Mouse (Mus musculus): ENCODE data around the gene Asb1. TPM values are rescaled to one million over a fixed set of nuclear protein-coding genes. Genes with fewer than 3 reads are reported as not detected.

The Asb1 gene
- polyA plus RNA-seq, 1 experiment from 2014 or later = 4.7 TPM

DNA sequence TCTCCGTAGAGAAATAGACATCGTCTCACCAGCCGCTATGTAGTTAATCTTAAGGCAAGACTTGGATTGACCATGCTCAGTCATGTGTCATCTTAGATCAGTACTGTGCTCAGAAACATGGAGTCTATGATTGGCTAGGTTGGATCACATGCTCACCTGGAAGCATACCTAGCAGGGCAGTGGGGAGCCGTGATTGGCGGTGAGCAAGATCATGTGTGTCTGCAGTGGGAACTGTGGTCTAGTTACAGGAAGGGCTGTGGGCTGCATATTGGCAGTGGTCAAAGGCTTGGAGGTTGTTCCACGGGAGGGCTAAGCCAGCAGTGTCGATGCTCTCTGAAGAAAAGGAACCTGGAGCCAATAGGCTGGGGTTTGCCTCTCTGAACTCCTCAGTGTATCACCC, 66.4 kb downstream of the Asb1 start:
- no peak overlapping the region for H3K4me2 ChIP-seq (replicated peaks)
- H3K9ac ChIP-seq = no peak overlapping the region
- no peak for ATAC-seq (ENCODE audit: insufficient number of reproducible peaks, low FRiP score, low TSS enrichment, low read depth)
- no peaks in the 10 kb centered on the region for H3K27me3 ChIP-seq
- WGBS = 87% methylated on average over 7 of the region's 7 CpGs
- H3K27ac ChIP-seq (replicated peaks) = no peak overlapping the region
- no peaks in the 10 kb centered on the region for H3K9me3 ChIP-seq (replicated peaks)
- H3K4me3 ChIP-seq (replicated peaks) = no peak overlapping the region
- peaks cover 30% of the 10 kb centered on the region for H3K4me1 ChIP-seq
- no peaks in the 10 kb centered on the region for H3K36me3 ChIP-seq

DNA sequence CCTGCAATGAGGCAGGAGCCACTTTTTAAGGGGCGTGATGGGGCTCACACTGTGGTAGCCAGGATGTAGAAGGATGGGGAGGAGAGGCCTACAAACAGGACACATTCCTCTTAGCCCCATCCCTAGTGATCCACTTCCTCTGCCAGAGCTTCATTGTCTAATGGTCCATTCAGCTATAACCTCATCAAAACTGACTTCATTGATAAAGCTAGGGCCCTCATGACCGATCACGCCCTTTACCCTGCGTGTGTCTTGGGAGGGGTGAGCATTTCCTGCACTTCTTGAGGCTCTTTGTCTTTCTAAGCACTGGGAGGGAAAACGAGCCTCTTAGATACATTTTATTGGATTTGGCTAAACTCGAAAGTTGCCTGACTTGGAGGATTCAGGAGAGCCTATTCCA, 66.8 kb downstream of the Asb1 start:
- no peak overlapping the region for H3K9ac ChIP-seq
- no peak overlapping the region for H3K4me2 ChIP-seq (replicated peaks)
- peaks cover 35% of the 10 kb centered on the region for H3K4me1 ChIP-seq
- H3K27ac ChIP-seq (replicated peaks) = no peak overlapping the region
- no peak overlapping the region for H3K4me3 ChIP-seq (replicated peaks)
- no peaks in the 10 kb centered on the region for H3K9me3 ChIP-seq (replicated peaks)
- no peaks in the 10 kb centered on the region for H3K27me3 ChIP-seq
- 81% methylated on average over 6 of the region's 6 CpGs for WGBS
- H3K36me3 ChIP-seq = no peaks in the 10 kb centered on the region
- no peak for ATAC-seq (ENCODE audit: insufficient number of reproducible peaks, low FRiP score, low TSS enrichment, low read depth)

Other genes starting within 250 kb of the Asb1 start
- gene Scly, start 242.2 kb upstream of the Asb1 start, polyA plus RNA-seq (2015; fragmentation: Nextera tagmentation; extraction: Ambion mirVana) = 12.7 and 14.0 TPM in 2 replicates
- 0.04 TPM in 1 of 2 replicates, not detected in the other for gene Espnl, start 218.5 kb upstream of the Asb1 start, polyA plus RNA-seq (2015; fragmentation: Nextera tagmentation; extraction: Ambion mirVana)
- gene Klhl30, start 189.5 kb upstream of the Asb1 start, polyA plus RNA-seq (2015; fragmentation: Nextera tagmentation; extraction: Ambion mirVana) = 4.4 and 6.3 TPM in 2 replicates
- 2.2 and 2.4 TPM in 2 replicates for gene Erfe, start 174.1 kb upstream of the Asb1 start, polyA plus RNA-seq (2015; fragmentation: Nextera tagmentation; extraction: Ambion mirVana)
- 148 TPM in 2 replicates for gene Ilkap, start 141.7 kb upstream of the Asb1 start, polyA plus RNA-seq (2015; fragmentation: Nextera tagmentation; extraction: Ambion mirVana)
- 144 and 145 TPM in 2 replicates for gene Hes6, start 126.5 kb upstream of the Asb1 start, polyA plus RNA-seq (2015; fragmentation: Nextera tagmentation; extraction: Ambion mirVana)
- 3.6 and 4.4 TPM in 2 replicates for gene Per2, start 81.2 kb upstream of the Asb1 start, polyA plus RNA-seq (2015; fragmentation: Nextera tagmentation; extraction: Ambion mirVana)
- gene Traf3ip1, start 45.9 kb upstream of the Asb1 start, polyA plus RNA-seq (2015; fragmentation: Nextera tagmentation; extraction: Ambion mirVana) = 11.4 and 12.6 TPM in 2 replicates

Data from embryonic facial prominence, embryonic 15.5 days (tissue).